Mouse (Mus musculus) stomach, postnatal 0 days (tissue): ENCODE results near the gene Bcl2l1. TPM values are rescaled to one million over a fixed set of nuclear protein-coding genes. Genes with fewer than 3 reads are reported as not detected.

Experiments used
- ATAC-seq: fragments of 200-750 bp; cut with Nextera tagmentation; 2 replicates; pipeline ENCODE4 v1.8.0; 2017; ENCODE audit not compliant: low FRiP score, low TSS enrichment
- DNase-seq: peaks from one replicate; pipeline ENCODE4 v3.0.0-alpha.2; 2016; ENCODE audit warnings: low spot score
- H3K27ac ChIP-seq: fragments of 300-500 bp; sonication (generic); replicated peaks from 2 replicates; pipeline ENCODE4 v1.5.1; 2014; ENCODE audit warnings: mild to moderate bottlenecking, control low read depth
- H3K27me3 ChIP-seq: fragments of 300-500 bp; sonication (generic); 2 replicates; pipeline ENCODE4 v1.6.1; 2014; ENCODE audit warnings: low read length; ENCODE audit not compliant: control insufficient read depth, insufficient read depth
- H3K36me3 ChIP-seq: fragments of 300-500 bp; sonication (generic); 2 replicates; pipeline ENCODE4 v1.6.1; 2014; ENCODE audit warnings: low read length, mixed read lengths; ENCODE audit not compliant: control insufficient read depth, insufficient read depth
- H3K4me1 ChIP-seq: fragments of 300-500 bp; sonication (generic); replicated peaks from 2 replicates; pipeline ENCODE4 v1.6.1; 2014; ENCODE audit warnings: antibody characterized with exemption; ENCODE audit not compliant: control insufficient read depth, insufficient read depth
- H3K4me2 ChIP-seq: fragments of 300-500 bp; sonication (generic); replicated peaks from 2 replicates; pipeline ENCODE4 v1.6.1; 2014; ENCODE audit warnings: low read depth, mild to moderate bottlenecking, control low read depth, moderate library complexity
- H3K4me3 ChIP-seq: fragments of 300-500 bp; sonication (generic); 2 replicates; pipeline ENCODE4 v1.5.1; 2014; ENCODE audit warnings: low read depth, low read length, control low read depth
- H3K9ac ChIP-seq: fragments of 300-500 bp; sonication (generic); 2 replicates; pipeline ENCODE4 v1.6.1; 2014; ENCODE audit warnings: mild to moderate bottlenecking, low read length, control low read depth, mixed read lengths
- H3K9me3 ChIP-seq: fragments of 300-500 bp; sonication (generic); 2 replicates; pipeline ENCODE4 v1.6.1; 2016; ENCODE audit warnings: low read length; ENCODE audit not compliant: control insufficient read depth
- CTCF ChIP-seq: IDR thresholded peaks from 2 replicates; pipeline ENCODE4 v1.5.1; 2016; ENCODE audit warnings: antibody characterized with exemption, low read depth, mild to moderate bottlenecking, moderate library complexity
- EP300 ChIP-seq: optimal IDR thresholded peaks from 2 replicates; pipeline ENCODE3; 2016; ENCODE audit warnings: antibody characterized with exemption
- WGBS: fragments of 180-500 bp; shearing (Covaris S2); extraction: QIAGEN DNeasy Blood & Tissue Kit; methylation state at CpG from one replicate; pipeline ENCODE4 v1.1.7; 2014; 5-methylcytosine and 5-hydroxymethylcytosine counted together
- polyA plus RNA-seq: library from polyadenylated mRNA; unstranded; fragments of >200 nt; fragmentation: Nextera tagmentation; extraction: Ambion mirVana; gene quantifications from 2 replicates; pipeline ENCODE4 v1.2.1, GENCODE M21; 2015

Bcl2l1 gene
- polyA plus RNA-seq, 1 experiment from 2014 or later = 45.6 TPM

GRCm38 (mm10) chr2:152737306-152738221 is 94.0 kb downstream of the Bcl2l1 start:
- Histone ChIP-seq H3K36me3 (no peaks in the 10 kb centered on the region), H3K9me3 (no peaks in the 10 kb centered on the region), H3K27me3 (no peaks in the 10 kb centered on the region), H3K9ac (peak overlapping the region; percentile 90), H3K4me2 (peak overlapping the region; percentile 86), H3K27ac (peak overlapping the region; percentile 95), H3K4me3 (peak overlapping the region; percentile 78), H3K4me1 (0 out of 2 replicates have a peak, but pooled peaks cover 6% of the 10 kb centered on the region)
- 13% methylated on average over 10 of the region's 10 CpGs for WGBS
- TF ChIP-seq EP300 (no peak), CTCF (no peak)
- DNase-seq (peak; percentile 59), ATAC-seq (no peak)

- TF ChIP-seq CTCF = no peak
- TF ChIP-seq EP300 = no peak
- Histone ChIP-seq H3K4me2 (peak overlapping the region; percentile 86), H3K27ac (peak overlapping the region; percentile 95), H3K4me3 (peak overlapping the region; percentile 78), H3K9ac (peak overlapping the region; percentile 90), H3K27me3 (no peaks in the 10 kb centered on the region), H3K4me1 (0 out of 2 replicates have a peak, but pooled peaks cover 6% of the 10 kb centered on the region), H3K36me3 (no peaks in the 10 kb centered on the region), H3K9me3 (no peaks in the 10 kb centered on the region)
- ATAC-seq = no peak
- under 1% methylated on average over 22 of the region's 22 CpGs for WGBS
- peak; percentile 45 for DNase-seq
These were observed 94.8 kb downstream of the Bcl2l1 start for GRCm38 (mm10) chr2:152736748-152737147.

- WGBS = under 1% methylated on average over 28 of the region's 28 CpGs
- H3K9me3 ChIP-seq = no peaks in the 10 kb centered on the region
- H3K4me3 ChIP-seq = peak within 1 kb of the TSS; percentile 78
- peak; percentile 71 for ATAC-seq
- 0 out of 2 replicates have a peak, but pooled peaks cover 6% of the 10 kb centered on the region for H3K4me1 ChIP-seq
- no peaks in the 10 kb centered on the region for H3K27me3 ChIP-seq
- peak within 1 kb of the TSS; percentile 86 for H3K4me2 ChIP-seq
- H3K36me3 ChIP-seq = no peaks in the 10 kb centered on the region
- TF ChIP-seq CTCF (no peak), EP300 (no peak)
- peak within 1 kb of the TSS; percentile 90 for H3K9ac ChIP-seq
- H3K27ac ChIP-seq = peak within 1 kb of the TSS; percentile 95
- peak; percentile 93 for DNase-seq
These were observed 95.4 kb downstream of the Bcl2l1 start, which contains the start of gene Id1 for GRCm38 (mm10) chr2:152736090-152736601. Id1 (plus strand) TSS chr2:152736251.

- peak overlapping the region; percentile 86 for H3K4me2 ChIP-seq
- DNase-seq (peak; percentile 99), ATAC-seq (peak; percentile 77)
- H3K9ac ChIP-seq = peak overlapping the region; percentile 53
- H3K27me3 ChIP-seq = no peaks in the 10 kb centered on the region
- peak overlapping the region; percentile 93 for H3K27ac ChIP-seq
- WGBS = under 1% methylated on average over 28 of the region's 28 CpGs
- H3K36me3 ChIP-seq = no peaks in the 10 kb centered on the region
- no peak for TF ChIP-seq CTCF
- peak; percentile 93 for TF ChIP-seq EP300
- peak overlapping the region; percentile 78 for H3K4me3 ChIP-seq
- H3K4me1 ChIP-seq = 0 out of 2 replicates have a peak, but pooled peaks cover 6% of the 10 kb centered on the region
- no peaks in the 10 kb centered on the region for H3K9me3 ChIP-seq
These were observed 96.5 kb downstream of the Bcl2l1 start for GRCm38 (mm10) chr2:152734984-152735383.

- no peaks in the 10 kb centered on the region for H3K36me3 ChIP-seq
- peak overlapping the region; percentile 5 for H3K9ac ChIP-seq
- DNase-seq = peak; percentile 28
- no peaks in the 10 kb centered on the region for H3K9me3 ChIP-seq
- no peak for ATAC-seq
- TF ChIP-seq CTCF = no peak
- no peak for TF ChIP-seq EP300
- peak overlapping the region; percentile 78 for H3K4me3 ChIP-seq
- peak overlapping the region; percentile 86 for H3K4me2 ChIP-seq
- H3K4me1 ChIP-seq = 0 out of 2 replicates have a peak, but pooled peaks cover 8% of the 10 kb centered on the region
- WGBS = 13% methylated on average over 10 of the region's 10 CpGs
- H3K27me3 ChIP-seq = no peaks in the 10 kb centered on the region
- H3K27ac ChIP-seq = peak overlapping the region; percentile 93
These were observed 97.0 kb downstream of the Bcl2l1 start for GRCm38 (mm10) chr2:152734501-152734900.
